Mouse (Mus musculus) G1E (cell line): ENCODE data around the gene Slc5a4b.

Experiments
- CTCF ChIP-seq: IDR thresholded peaks from 2 replicates; pipeline ENCODE4 v1.5.1; 2012; ENCODE audit warnings: low read depth, low read length, inconsistent platforms, mixed read lengths
- GATA1 ChIP-seq: IDR thresholded peaks from 2 replicates; pipeline ENCODE4 v1.6.1; 2012; ENCODE audit warnings: borderline replicate concordance, low read length, inconsistent platforms, mixed read lengths
- TAL1 ChIP-seq: conservative IDR thresholded peaks from 2 replicates; pipeline ENCODE4 v1.6.1; 2012; ENCODE audit warnings: low read depth, low read length, inconsistent platforms, mixed read lengths

- no peak for TF ChIP-seq TAL1
- no peak for TF ChIP-seq CTCF
- TF ChIP-seq GATA1: no peak
Measured at GRCm38 (mm10) chr10:76047182-76047869, 63.4 kb downstream of the Slc5a4b start.
